Mouse (Mus musculus) spleen, adult 2 months (tissue): ENCODE data around the gene Sec61a2. TPM values are rescaled to one million over a fixed set of nuclear protein-coding genes. Genes with fewer than 3 reads are reported as not detected.

ENCODE experiments used
- DNase-seq, 2 experiments: peaks; one replicate each; pipeline versions ENCODE4 v3.0.0 to v3.0.0-alpha.2; 2012 to 2021; ENCODE audit warnings: low spot score in 2 of 2, low read depth in 1 of 2
- H3K27ac ChIP-seq: fragments of 200-500 bp; 2 replicates; pipeline ENCODE4 v1.5.1; 2012; ENCODE audit warnings: low read length, inconsistent platforms; ENCODE audit not compliant: insufficient read depth
- H3K27me3 ChIP-seq: fragments of 200-500 bp; 2 replicates; pipeline ENCODE4 v1.6.1; 2012; ENCODE audit warnings: mild to moderate bottlenecking, moderate library complexity, low read length, inconsistent platforms; ENCODE audit not compliant: control insufficient read depth, insufficient read depth
- H3K36me3 ChIP-seq: fragments of 200-500 bp; 2 replicates; pipeline ENCODE4 v1.6.1; 2012; ENCODE audit warnings: mild to moderate bottlenecking, low read length, inconsistent platforms; ENCODE audit not compliant: control insufficient read depth, insufficient read depth
- H3K4me1 ChIP-seq: fragments of 200-500 bp; 2 replicates; pipeline ENCODE4 v1.6.1; 2011; ENCODE audit warnings: inconsistent platforms; ENCODE audit not compliant: control insufficient read depth, insufficient read depth, insufficient read length
- H3K4me3 ChIP-seq: fragments of 200-500 bp; 2 replicates; pipeline ENCODE4 v1.5.1; 2011; ENCODE audit warnings: mild to moderate bottlenecking, inconsistent platforms; ENCODE audit not compliant: insufficient read depth, insufficient read length; ENCODE audit errors: extremely low read depth
- CTCF ChIP-seq: fragments of 200-500 bp; IDR thresholded peaks from 2 replicates; pipeline ENCODE4 v1.5.1; 2011; ENCODE audit warnings: mild to moderate bottlenecking, inconsistent platforms; ENCODE audit not compliant: insufficient read depth, insufficient read length, insufficient replicate concordance; ENCODE audit errors: extremely low read depth
- POLR2A ChIP-seq: fragments of 200-500 bp; IDR thresholded peaks from 2 replicates; pipeline ENCODE4 v1.6.1; 2011; ENCODE audit warnings: low read depth, low read length, inconsistent platforms
- WGBS: fragments of 180-500 bp; shearing (Covaris S2); methylation state at CpG from one replicate; pipeline ENCODE4 v1.1.7; 2018; 5-methylcytosine and 5-hydroxymethylcytosine counted together
- polyA plus RNA-seq: library from polyadenylated mRNA; depleted of rRNA; stranded (reverse); fragments of >200 nt; gene quantifications from 2 replicates; pipeline ENCODE4 v1.2.3, GENCODE M21; 2012

The Sec61a2 gene
- polyA plus RNA-seq, 1 experiment, result 12.8 TPM

GRCm38 (mm10) chr2:5936550-5936949 lies 41.3 kb upstream of the Sec61a2 start:
- Histone ChIP-seq H3K27ac (no peak overlapping the region), H3K4me3 (no peak overlapping the region), H3K4me1 (0 out of 2 replicates have a peak, but pooled peaks cover 5% of the 10 kb centered on the region), H3K27me3 (no peaks in the 10 kb centered on the region), H3K36me3 (no peaks in the 10 kb centered on the region)
- no peak for TF ChIP-seq CTCF
- no peak for TF ChIP-seq POLR2A
- 90% methylated on average over 4 of the region's 4 CpGs for WGBS
- no peak for DNase-seq

- DNase-seq, result no peak
- no peak overlapping the region for H3K27ac ChIP-seq
- no peaks in the 10 kb centered on the region for H3K36me3 ChIP-seq
- H3K27me3 ChIP-seq, result no peaks in the 10 kb centered on the region
- H3K4me1 ChIP-seq, result peaks cover 9% of the 10 kb centered on the region; the same call in 1 of the 2 replicates
- 89% methylated on average over 6 of the region's 6 CpGs for WGBS
- no peak for TF ChIP-seq POLR2A
- TF ChIP-seq CTCF, result no peak
- no peak overlapping the region for H3K4me3 ChIP-seq
Observed at GRCm38 (mm10) chr2:5936068-5936467, 40.8 kb upstream of the Sec61a2 start.

- TF ChIP-seq POLR2A (no peak), CTCF (no peak)
- H3K27me3 ChIP-seq, result no peaks in the 10 kb centered on the region
- H3K4me1 ChIP-seq, result peaks cover 12% of the 10 kb centered on the region; the same call in 1 of the 2 replicates
- WGBS, result 98% methylated on average over 3 of the region's 3 CpGs
- H3K4me3 ChIP-seq, result no peak overlapping the region
- no peaks in the 10 kb centered on the region for H3K36me3 ChIP-seq
- no peak overlapping the region for H3K27ac ChIP-seq
- DNase-seq, result no peak
Observed at GRCm38 (mm10) chr2:5934936-5935335, 39.7 kb upstream of the Sec61a2 start.

DNA sequence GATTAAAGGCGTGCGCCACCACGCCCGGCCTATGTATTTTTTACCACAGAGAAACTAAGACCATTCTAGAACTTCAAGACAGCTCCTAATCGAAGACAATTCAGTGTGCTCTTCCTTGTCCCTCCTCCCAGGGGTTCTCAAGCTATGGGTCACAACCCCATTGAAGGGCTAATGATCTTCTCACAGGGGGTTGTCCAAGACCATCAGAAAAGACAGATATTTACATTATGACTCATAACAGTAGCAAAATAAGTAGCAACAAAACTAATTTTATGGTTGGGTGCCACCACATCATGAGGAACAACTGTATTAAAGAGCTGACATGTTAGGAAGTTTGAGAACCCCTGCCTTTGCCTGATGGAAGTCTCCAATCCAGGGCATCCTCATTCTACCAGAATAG lies 36.7 kb upstream of the Sec61a2 start:
- TF ChIP-seq CTCF (no peak), POLR2A (no peak)
- H3K4me3 ChIP-seq, result no peak overlapping the region
- no peaks in the 10 kb centered on the region for H3K36me3 ChIP-seq
- no peaks in the 10 kb centered on the region for H3K27me3 ChIP-seq
- DNase-seq, result no peak
- 94% methylated on average over 5 of the region's 5 CpGs for WGBS
- no peak overlapping the region for H3K27ac ChIP-seq
- peaks cover 18% of the 10 kb centered on the region; the same call in 1 of the 2 replicates for H3K4me1 ChIP-seq

DNA sequence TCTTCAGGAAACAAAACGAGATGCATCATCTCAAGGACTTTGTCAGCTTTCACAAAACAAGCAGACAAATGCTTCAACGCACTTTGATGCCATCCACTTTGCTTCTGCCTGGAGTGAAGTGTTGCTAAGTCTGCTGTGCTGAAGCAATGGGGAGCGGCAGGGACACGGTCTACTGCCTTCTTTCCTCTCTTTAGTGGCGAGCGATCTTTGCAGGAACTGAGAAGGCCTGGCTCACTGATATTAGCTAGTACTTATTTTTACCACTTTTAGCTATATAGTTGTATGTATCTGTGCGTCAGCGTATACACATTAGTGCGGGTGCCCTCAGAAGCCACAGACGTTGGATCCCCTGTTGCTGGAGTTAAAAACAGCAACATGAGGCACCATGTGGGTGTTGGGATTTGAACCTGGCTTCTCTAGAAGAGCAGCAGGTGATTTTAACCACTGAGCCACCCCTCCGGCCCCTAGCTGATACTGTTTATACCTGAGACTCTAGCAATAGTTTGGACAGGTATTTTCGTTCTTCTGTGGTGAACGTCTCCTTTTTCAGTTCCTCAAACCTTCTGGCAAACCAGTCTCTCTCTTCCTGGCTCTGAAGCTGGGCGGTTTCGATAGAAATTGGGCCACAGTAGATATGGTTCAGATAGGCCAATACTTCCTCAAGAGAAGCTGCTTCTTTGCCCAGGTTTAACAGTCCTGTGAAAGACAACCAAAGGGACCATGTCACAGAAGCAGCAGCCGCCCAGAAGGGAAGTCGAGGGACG lies 35.2 kb upstream of the Sec61a2 start:
- no peak for TF ChIP-seq POLR2A
- TF ChIP-seq CTCF, result no peak
- Histone ChIP-seq H3K4me1 (peaks cover 18% of the 10 kb centered on the region; the same call in 1 of the 2 replicates), H3K36me3 (no peaks in the 10 kb centered on the region), H3K27ac (peak overlapping the region; percentile 86), H3K27me3 (no peaks in the 10 kb centered on the region), H3K4me3 (no peak overlapping the region)
- 24% methylated on average over 18 of the region's 18 CpGs for WGBS
- DNase-seq, result peak; percentile 47 to 53

DNA sequence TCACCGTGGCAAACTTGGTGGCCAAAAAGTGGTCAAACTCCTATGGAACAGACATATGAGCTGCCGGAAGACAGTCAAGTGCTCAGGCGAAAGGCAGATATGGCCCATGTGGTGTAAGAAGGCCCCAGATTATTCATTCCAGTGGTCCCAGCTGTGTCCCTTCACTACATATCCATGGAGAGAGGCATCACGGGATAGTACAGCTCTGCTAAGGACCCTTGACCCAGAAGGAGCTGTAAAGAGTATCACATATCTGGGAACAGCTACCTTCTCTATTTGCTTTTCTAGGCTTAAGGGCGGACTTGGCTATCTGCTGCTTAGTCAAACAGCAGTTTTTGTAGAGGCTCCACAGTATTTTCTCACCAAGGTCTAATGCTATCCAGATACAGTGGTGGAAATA lies 34.6 kb upstream of the Sec61a2 start:
- TF ChIP-seq CTCF, result no peak
- H3K27ac ChIP-seq, result peak overlapping the region; percentile 86
- 95% methylated on average over 5 of the region's 5 CpGs for WGBS
- H3K27me3 ChIP-seq, result no peaks in the 10 kb centered on the region
- DNase-seq, result no peak
- H3K4me1 ChIP-seq, result peaks cover 18% of the 10 kb centered on the region; the same call in 1 of the 2 replicates
- H3K4me3 ChIP-seq, result no peak overlapping the region
- no peaks in the 10 kb centered on the region for H3K36me3 ChIP-seq

DNA sequence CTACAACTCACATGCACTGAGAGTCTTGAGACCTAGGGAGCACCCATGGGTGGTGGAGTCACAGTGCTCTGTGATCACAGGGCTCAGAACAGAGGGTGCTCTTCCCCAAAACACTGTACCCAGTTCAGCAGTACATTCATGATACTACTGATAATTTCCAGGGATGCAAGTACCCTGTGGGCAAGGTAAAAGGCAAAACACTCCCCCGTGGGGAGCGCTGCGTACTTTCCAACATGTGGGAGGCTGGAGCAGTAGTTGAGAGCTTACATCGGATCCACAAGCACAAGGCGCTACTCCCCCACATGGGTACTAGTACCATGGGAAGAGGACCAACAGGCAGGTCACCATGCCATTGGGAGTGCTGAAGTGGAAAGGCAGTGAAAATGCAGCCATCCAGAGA lies 32.2 kb upstream of the Sec61a2 start:
- H3K4me1 ChIP-seq, result peaks cover 17% of the 10 kb centered on the region; the same call in 1 of the 2 replicates
- H3K36me3 ChIP-seq, result no peaks in the 10 kb centered on the region

More for the DNA sequence above, 32.2 kb upstream of the Sec61a2 start:
- WGBS, result 95% methylated on average over 5 of the region's 5 CpGs
- DNase-seq, result no peak
- H3K27me3 ChIP-seq, result no peaks in the 10 kb centered on the region
- H3K27ac ChIP-seq, result no peak overlapping the region
- no peak overlapping the region for H3K4me3 ChIP-seq
- TF ChIP-seq POLR2A (no peak), CTCF (no peak)
